ENCODE assay signal across 23 mouse cellular contexts in the genomic region with DNA sequence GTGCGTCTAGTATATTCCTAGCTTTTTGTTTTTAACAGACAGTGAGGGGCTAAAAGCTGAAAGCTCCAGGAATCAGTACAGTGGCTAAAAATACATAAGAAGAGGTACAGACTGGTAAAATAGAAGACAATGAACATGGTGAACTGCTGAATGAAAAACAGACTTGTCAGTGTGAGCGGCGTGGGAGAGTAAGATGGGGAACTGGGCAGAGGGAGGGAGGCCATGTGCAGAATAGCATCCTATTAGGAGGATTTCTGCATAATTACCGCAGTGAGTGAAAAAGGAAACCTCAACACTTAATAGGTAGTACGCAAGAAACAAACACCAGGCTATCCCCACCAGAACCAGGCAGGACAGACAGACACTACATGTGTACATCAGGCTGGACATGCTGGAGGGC. TPM values are rescaled to one million over a fixed set of nuclear protein-coding genes. Genes with fewer than 3 reads are reported as not detected.
DNase-seq lines count a peak whose midpoint lies in the region; ATAC-seq lines count a peak whose summit lies in the region.
"Had no signal": no experiment of that assay in that cellular context is flagged by ENCODE, and none has a peak within 500 bp of the region (broad histone marks: within the 10 kb centered on the region; RNA-seq: fewer than 3 reads in every experiment).

No protein-coding gene starts in this region.

- H3K4me2 ChIP-seq in forebrain, embryonic 13.5 days: peak overlapping the region; percentile 11; the same call in 1 of the 2 replicates
- no peak overlapping the region for H3K4me2 ChIP-seq in forebrain, embryonic 11.5 days (ENCODE audit: low read depth, low read length, severe bottlenecking)
- no peak overlapping the region for H3K4me2 ChIP-seq in hindbrain, embryonic 13.5 days
- no peak overlapping the region for H3K4me2 ChIP-seq in hindbrain, embryonic 16.5 days (ENCODE audit: low read length)
- no peak overlapping the region for H3K4me2 ChIP-seq in neural tube, embryonic 13.5 days
- H3K4me2 ChIP-seq: intestine, embryonic 15.5 days; limb, embryonic 13.5 days; liver, embryonic 13.5 days; lung, embryonic 15.5 days had no signal

- H3K36me3 ChIP-seq in forebrain, embryonic 13.5 days (ENCODE audit: poor library complexity, severe bottlenecking): peaks cover 28% of the 10 kb centered on the region
- H3K36me3 ChIP-seq in forebrain, embryonic 11.5 days (ENCODE audit: control insufficient read depth, insufficient read depth, low read length): no peaks in the 10 kb centered on the region
- peaks cover 31% of the 10 kb centered on the region for H3K36me3 ChIP-seq in hindbrain, embryonic 13.5 days
- peaks cover 8% of the 10 kb centered on the region for H3K36me3 ChIP-seq in hindbrain, embryonic 16.5 days (ENCODE audit: control insufficient read depth, insufficient read depth, low read length)
- H3K36me3 ChIP-seq in neural tube, embryonic 13.5 days: peaks cover 26% of the 10 kb centered on the region
- peaks cover 12% of the 10 kb centered on the region for H3K36me3 ChIP-seq in splenic B cell, adult 2 months (ENCODE audit: control insufficient read depth, insufficient read depth, low read length, poor library complexity, severe bottlenecking)

- DNase-seq in forebrain, embryonic 11.5 days (ENCODE audit: low spot score): no peak
- no peak for DNase-seq in neural tube, embryonic 10.5 days (ENCODE audit: extremely low spot score, low spot score)
- DNase-seq in splenic B cell, adult 2 months (ENCODE audit: low read depth, low spot score): peak; percentile 27
- no peak for DNase-seq in ovary, adult 18-20 months (ENCODE audit: low spot score)
- DNase-seq: adrenal gland, postnatal 10 days; cerebellum, adult 11 months; embryo, embryonic 11 days; kidney, adult 9 months; kidney, postnatal 36 days; liver, embryonic 13.5 days; right cerebral cortex, postnatal 4 days; thymus, postnatal 25 days had no signal

- 48% methylated on average over 5 of the region's 5 CpGs for WGBS in forebrain, embryonic 13.5 days
- 89% methylated on average over 5 of the region's 5 CpGs for WGBS in forebrain, embryonic 11.5 days
- WGBS in hindbrain, embryonic 13.5 days: 72% methylated on average over 5 of the region's 5 CpGs
- WGBS in hindbrain, embryonic 16.5 days: 73% methylated on average over 5 of the region's 5 CpGs
- 79% methylated on average over 5 of the region's 5 CpGs for WGBS in neural tube, embryonic 13.5 days

- ATAC-seq in forebrain, embryonic 13.5 days: peak; percentile 48
- no peak for ATAC-seq in forebrain, embryonic 11.5 days (replicated peaks; ENCODE audit: low FRiP score)
- no peak for ATAC-seq in hindbrain, embryonic 13.5 days (ENCODE audit: low FRiP score)
- ATAC-seq in hindbrain, embryonic 16.5 days: no peak
- no peak for ATAC-seq in neural tube, embryonic 13.5 days (ENCODE audit: low read depth)
- ATAC-seq: activated CD4-positive, CD25-positive, alpha-beta regulatory T cell, adult 4 months; intestine, embryonic 15.5 days had no signal

- H3K9ac ChIP-seq in forebrain, embryonic 13.5 days: no peak overlapping the region
- no peak overlapping the region for H3K9ac ChIP-seq in forebrain, embryonic 11.5 days (ENCODE audit: low read length)
- H3K9ac ChIP-seq in hindbrain, embryonic 13.5 days: peak overlapping the region; percentile 6; the same call in 1 of the 2 replicates
- no peak overlapping the region for H3K9ac ChIP-seq in hindbrain, embryonic 16.5 days (ENCODE audit: low read depth, low read length)
- H3K9ac ChIP-seq in neural tube, embryonic 13.5 days: no peak overlapping the region
- H3K9ac ChIP-seq: intestine, embryonic 15.5 days; limb, embryonic 13.5 days; liver, embryonic 13.5 days; lung, embryonic 15.5 days had no signal

- H3K4me1 ChIP-seq in forebrain, embryonic 13.5 days: peaks cover 57% of the 10 kb centered on the region
- peaks cover 13% of the 10 kb centered on the region for H3K4me1 ChIP-seq in forebrain, embryonic 11.5 days (replicated peaks; ENCODE audit: control insufficient read depth, insufficient read depth, low read length)
- peaks cover 37% of the 10 kb centered on the region for H3K4me1 ChIP-seq in hindbrain, embryonic 13.5 days (replicated peaks)
- H3K4me1 ChIP-seq in hindbrain, embryonic 16.5 days (ENCODE audit: control insufficient read depth, insufficient read depth, low read depth, low read length): peaks cover 21% of the 10 kb centered on the region
- peaks cover 34% of the 10 kb centered on the region for H3K4me1 ChIP-seq in neural tube, embryonic 13.5 days (replicated peaks)

- H3K27ac ChIP-seq in forebrain, embryonic 13.5 days: peak overlapping the region; percentile 76
- H3K27ac ChIP-seq in forebrain, embryonic 11.5 days (ENCODE audit: low read depth, low read length): no peak overlapping the region
- H3K27ac ChIP-seq in hindbrain, embryonic 13.5 days: no peak overlapping the region
- no peak overlapping the region for H3K27ac ChIP-seq in hindbrain, embryonic 16.5 days (ENCODE audit: low read depth, low read length)
- H3K27ac ChIP-seq in neural tube, embryonic 13.5 days (replicated peaks): peak overlapping the region; percentile 38; the same call in 1 of the 2 replicates
- H3K27ac ChIP-seq: intestine, embryonic 15.5 days; limb, embryonic 13.5 days; liver, embryonic 13.5 days; lung, embryonic 15.5 days had no signal

- no peaks in the 10 kb centered on the region for H3K9me3 ChIP-seq in forebrain, embryonic 13.5 days (replicated peaks)
- no peaks in the 10 kb centered on the region for H3K9me3 ChIP-seq in forebrain, embryonic 11.5 days (ENCODE audit: control insufficient read depth, low read length)
- H3K9me3 ChIP-seq in hindbrain, embryonic 13.5 days: no peaks in the 10 kb centered on the region
- H3K9me3 ChIP-seq in hindbrain, embryonic 16.5 days (ENCODE audit: control insufficient read depth, low read length): no peaks in the 10 kb centered on the region
- H3K9me3 ChIP-seq in neural tube, embryonic 13.5 days: no peaks in the 10 kb centered on the region
- H3K9me3 ChIP-seq: G1E; intestine, embryonic 15.5 days; limb, embryonic 13.5 days; liver, embryonic 13.5 days; lung, embryonic 15.5 days had no signal

- H3K4me3 ChIP-seq in forebrain, embryonic 13.5 days: no peak overlapping the region
- H3K4me3 ChIP-seq in forebrain, embryonic 11.5 days (ENCODE audit: low read depth, low read length): no peak overlapping the region
- no peak overlapping the region for H3K4me3 ChIP-seq in hindbrain, embryonic 13.5 days
- no peak overlapping the region for H3K4me3 ChIP-seq in hindbrain, embryonic 16.5 days (ENCODE audit: low read length)
- H3K4me3 ChIP-seq in neural tube, embryonic 13.5 days: no peak overlapping the region
- H3K4me3 ChIP-seq: intestine, embryonic 15.5 days; limb, embryonic 13.5 days; liver, embryonic 13.5 days; lung, embryonic 15.5 days had no signal

- 0 out of 2 replicates have a peak, but pooled peaks cover 3% of the 10 kb centered on the region for H3K27me3 ChIP-seq in forebrain, embryonic 13.5 days
- H3K27me3 ChIP-seq in forebrain, embryonic 11.5 days (ENCODE audit: control insufficient read depth, insufficient read depth, low read length): no peaks in the 10 kb centered on the region
- H3K27me3 ChIP-seq in hindbrain, embryonic 13.5 days: no peaks in the 10 kb centered on the region
- no peaks in the 10 kb centered on the region for H3K27me3 ChIP-seq in hindbrain, embryonic 16.5 days (replicated peaks; ENCODE audit: control insufficient read depth, insufficient read depth, low read length)
- H3K27me3 ChIP-seq in neural tube, embryonic 13.5 days: no peaks in the 10 kb centered on the region
- H3K27me3 ChIP-seq in splenic B cell, adult 2 months (ENCODE audit: control insufficient read depth, insufficient read depth, low read length, poor library complexity, severe bottlenecking): no peaks in the 10 kb centered on the region
- H3K27me3 ChIP-seq: intestine, embryonic 15.5 days; limb, embryonic 13.5 days; lung, embryonic 15.5 days had no signal

RNA-seq across cellular contexts. Expression of gene E030018B13Rik, which starts 23.5 kb away (rescaled TPM):
- 0.22 TPM in 1 of 2 replicates, not detected in the other for polyA plus RNA-seq in forebrain, embryonic 13.5 days (2015; fragmentation: Nextera tagmentation; extraction: Ambion mirVana)
- polyA plus RNA-seq in forebrain, embryonic 11.5 days (2014; fragmentation: Nextera tagmentation; extraction: Ambion mirVana): not detected in 2 replicates
- polyA plus RNA-seq in hindbrain, embryonic 13.5 days (2015; fragmentation: Nextera tagmentation; extraction: Ambion mirVana): 0.19 TPM in 1 of 2 replicates, not detected in the other
- not detected in 2 replicates for polyA plus RNA-seq in hindbrain, embryonic 16.5 days (2015; fragmentation: Nextera tagmentation; extraction: Ambion mirVana)
- 0.20 TPM in 1 of 2 replicates, not detected in the other for polyA plus RNA-seq in neural tube, embryonic 13.5 days (2015; fragmentation: Nextera tagmentation; extraction: Ambion mirVana)
- polyA plus RNA-seq: embryonic facial prominence, embryonic 14.5 days; G1E; heart, embryonic 14.5 days; intestine, embryonic 15.5 days; liver, embryonic 13.5 days had no signal

RNA-seq across cellular contexts. Expression of gene Klf13, which starts 45.5 kb away (rescaled TPM):
- polyA plus RNA-seq in forebrain, embryonic 13.5 days (2015; fragmentation: Nextera tagmentation; extraction: Ambion mirVana): 30.4 and 33.5 TPM in 2 replicates
- 26.6 and 28.1 TPM in 2 replicates for polyA plus RNA-seq in forebrain, embryonic 11.5 days (2014; fragmentation: Nextera tagmentation; extraction: Ambion mirVana)
- 25.7 and 26.9 TPM in 2 replicates for polyA plus RNA-seq in hindbrain, embryonic 13.5 days (2015; fragmentation: Nextera tagmentation; extraction: Ambion mirVana)
- 22.1 and 23.9 TPM in 2 replicates for polyA plus RNA-seq in hindbrain, embryonic 16.5 days (2015; fragmentation: Nextera tagmentation; extraction: Ambion mirVana)
- polyA plus RNA-seq in neural tube, embryonic 13.5 days (2015; fragmentation: Nextera tagmentation; extraction: Ambion mirVana): 28.1 and 32.5 TPM in 2 replicates

Comparison
In these comparisons a context has a peak if more than half of its experiments do, and no peak if none do; other contexts are left out.
1. H3K27ac ChIP-seq: peak in forebrain, embryonic 13.5 days (single experiment) and neural tube, embryonic 13.5 days (single experiment); none in forebrain, embryonic 11.5 days (single experiment), hindbrain, embryonic 13.5 days (single experiment) and hindbrain, embryonic 16.5 days (single experiment).